Comparison of ENCODE assay signal across 13 mouse cellular contexts in genomic region chr2:11265455-11265854, GRCm38 (mm10).
A peak's percentile ranks its signal among the peaks of the same experiment; 100 is the strongest.
DNase-seq lines count a peak whose midpoint lies in the region.
"Had no signal": no experiment of that assay in that cellular context is flagged by ENCODE, and none has a peak within 500 bp of the region (broad histone marks: within the 10 kb centered on the region; RNA-seq: fewer than 3 reads in every experiment).

No protein-coding gene starts in this region.

- peak; percentile 5 for DNase-seq in embryo, embryonic 10.5 days (ENCODE audit: low spot score)
- no peak for DNase-seq in embryo, embryonic 9.5 days (ENCODE audit: extremely low spot score)
- peak; percentile 11 for DNase-seq in kidney, adult 18-20 months
- DNase-seq in kidney, adult 11 months = no peak
- DNase-seq in retina, embryonic 14.5 days (ENCODE audit: low spot score) = peak; percentile 9
- no peak for DNase-seq in retina, postnatal 1 day
- DNase-seq in right cerebral cortex, postnatal 10 days (ENCODE audit: low spot score in 2 of 2) = no peak
- DNase-seq in frontal cortex, postnatal 36 days (ENCODE audit: low spot score in 2 of 2) = no peak
- DNase-seq: adrenal gland, postnatal 14 days; cerebellum, adult 18-20 months; cerebellum, postnatal 36 days; gastrocnemius, postnatal 36 days; right cerebral cortex, postnatal 4 days had no signal

Comparison
In these comparisons a context has a peak if more than half of its experiments do, and no peak if none do; other contexts are left out.
1. DNase-seq: peak in embryo, embryonic 10.5 days (single experiment), kidney, adult 18-20 months (single experiment) and retina, embryonic 14.5 days (single experiment); none in embryo, embryonic 9.5 days (single experiment), kidney, adult 11 months (single experiment), retina, postnatal 1 day (single experiment), right cerebral cortex, postnatal 10 days (0 of 2) and frontal cortex, postnatal 36 days (0 of 2).